Mouse (Mus musculus) neural tube, embryonic 15.5 days (tissue): ENCODE data around the gene Mllt6. TPM values are rescaled to one million over a fixed set of nuclear protein-coding genes. Genes with fewer than 3 reads are reported as not detected.

ENCODE experiments used
- ATAC-seq: fragments of 200-750 bp; cut with Nextera tagmentation; 2 replicates; pipeline ENCODE4 v1.8.0; 2017; ENCODE audit warnings: mild to moderate bottlenecking, moderate TSS enrichment, moderate library complexity; ENCODE audit not compliant: low FRiP score
- H3K27ac ChIP-seq: fragments of 300-500 bp; sonication (generic); replicated peaks from 2 replicates; pipeline ENCODE4 v1.5.1; 2015; ENCODE audit warnings: mild to moderate bottlenecking, inconsistent platforms
- H3K27me3 ChIP-seq: fragments of 300-500 bp; sonication (generic); replicated peaks from 2 replicates; pipeline ENCODE4 v1.6.1; 2015; ENCODE audit warnings: inconsistent platforms
- H3K36me3 ChIP-seq: fragments of 300-500 bp; sonication (generic); 2 replicates; pipeline ENCODE4 v1.6.1; 2015; ENCODE audit warnings: inconsistent platforms
- H3K4me1 ChIP-seq: fragments of 300-500 bp; sonication (generic); 2 replicates; pipeline ENCODE4 v1.6.1; 2015; ENCODE audit warnings: inconsistent platforms
- H3K4me2 ChIP-seq: fragments of 300-500 bp; sonication (generic); 2 replicates; pipeline ENCODE4 v1.6.1; 2015; ENCODE audit warnings: inconsistent platforms, mild to moderate bottlenecking, moderate library complexity
- H3K4me3 ChIP-seq: fragments of 300-500 bp; sonication (generic); replicated peaks from 2 replicates; pipeline ENCODE4 v1.5.1; 2015; ENCODE audit warnings: mild to moderate bottlenecking, inconsistent platforms
- H3K9ac ChIP-seq: fragments of 300-500 bp; sonication (generic); replicated peaks from 2 replicates; pipeline ENCODE4 v1.6.1; 2015; ENCODE audit warnings: mild to moderate bottlenecking, inconsistent platforms
- H3K9me3 ChIP-seq: fragments of 300-500 bp; sonication (generic); replicated peaks from 2 replicates; pipeline ENCODE4 v1.6.1; 2016; ENCODE audit warnings: inconsistent platforms
- WGBS: fragments of 180-500 bp; shearing (Covaris S2); methylation state at CpG from one replicate; pipeline ENCODE4 v1.1.7; 2015; ENCODE audit warnings: mixed read lengths; 5-methylcytosine and 5-hydroxymethylcytosine counted together
- polyA plus RNA-seq: library from polyadenylated mRNA; unstranded; fragments of >200 nt; fragmentation: Nextera tagmentation; extraction: Ambion mirVana; gene quantifications from 2 replicates; pipeline ENCODE4 v1.2.1, GENCODE M21; 2015

Mllt6 gene
- polyA plus RNA-seq, 1 experiment from 2014 or later: 3.1 TPM

DNA sequence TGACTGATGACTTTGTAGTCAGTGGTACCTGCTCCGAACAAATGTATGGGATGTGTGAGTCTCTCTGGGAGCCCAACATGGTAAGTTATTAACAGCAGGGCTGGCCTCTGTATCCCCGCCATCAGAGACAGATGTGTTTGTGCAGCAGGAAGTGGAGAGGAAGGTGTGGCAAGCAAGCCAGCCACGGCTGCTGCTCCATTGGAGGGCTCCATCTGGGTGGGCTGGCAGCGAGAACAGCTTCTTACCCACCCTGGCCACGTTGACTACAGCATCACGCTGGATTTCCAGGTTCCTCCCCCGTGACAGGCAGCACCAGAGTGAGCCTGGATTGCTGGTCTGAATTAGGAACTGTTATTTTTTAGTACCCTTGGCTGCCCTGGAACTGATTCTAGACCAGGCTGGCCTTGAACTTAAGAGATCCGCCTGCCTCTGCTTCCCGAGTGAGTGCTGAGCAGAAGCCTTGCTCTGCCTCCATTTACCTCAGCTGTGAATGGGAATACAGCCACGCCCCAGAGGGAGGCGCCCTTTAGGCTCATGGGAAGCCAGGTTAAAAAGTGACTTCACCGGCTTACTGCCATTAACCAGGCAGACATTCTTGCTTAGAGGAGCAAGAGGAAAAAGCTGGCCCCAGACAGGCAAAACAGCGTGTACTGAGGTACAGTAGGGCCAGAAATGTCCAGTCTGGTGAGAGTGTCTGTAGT lies 48.1 kb downstream of the Mllt6 start:
- Histone ChIP-seq H3K27me3 (no peaks in the 10 kb centered on the region), H3K36me3 (peaks cover 62% of the 10 kb centered on the region), H3K4me2 (no peak overlapping the region), H3K9me3 (no peaks in the 10 kb centered on the region), H3K4me3 (no peak overlapping the region), H3K9ac (no peak overlapping the region), H3K4me1 (peaks cover 5% of the 10 kb centered on the region; the same call in 1 of the 2 replicates), H3K27ac (no peak overlapping the region)
- 87% methylated on average over 13 of the region's 13 CpGs for WGBS
- ATAC-seq: no peak

DNA sequence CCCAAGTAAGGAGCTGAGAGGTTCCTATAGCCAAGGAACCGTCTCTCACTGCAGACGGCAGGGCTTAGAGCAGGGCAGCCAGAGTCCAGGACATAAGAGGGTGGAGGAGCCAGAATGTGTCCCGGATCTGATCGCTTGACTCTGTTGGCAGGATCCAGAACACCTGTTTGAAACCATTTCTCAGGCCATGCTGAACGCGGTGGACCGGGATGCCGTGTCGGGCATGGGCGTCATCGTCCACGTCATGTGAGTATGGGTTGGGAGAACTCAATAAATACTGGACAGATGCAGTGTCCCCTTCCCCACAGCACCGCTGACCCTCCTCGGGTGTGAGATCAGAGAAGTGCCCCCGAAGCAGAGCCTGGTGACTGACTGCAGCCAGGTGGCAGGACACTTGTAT lies 49.1 kb downstream of the Mllt6 start:
- H3K27ac ChIP-seq: no peak overlapping the region
- peaks cover 61% of the 10 kb centered on the region for H3K36me3 ChIP-seq
- H3K4me3 ChIP-seq: no peak overlapping the region
- H3K4me2 ChIP-seq: no peak overlapping the region
- H3K9me3 ChIP-seq: no peaks in the 10 kb centered on the region
- no peaks in the 10 kb centered on the region for H3K27me3 ChIP-seq
- ATAC-seq: no peak
- H3K4me1 ChIP-seq: peaks cover 5% of the 10 kb centered on the region; the same call in 1 of the 2 replicates
- H3K9ac ChIP-seq: no peak overlapping the region
- 93% methylated on average over 15 of the region's 15 CpGs for WGBS

DNA sequence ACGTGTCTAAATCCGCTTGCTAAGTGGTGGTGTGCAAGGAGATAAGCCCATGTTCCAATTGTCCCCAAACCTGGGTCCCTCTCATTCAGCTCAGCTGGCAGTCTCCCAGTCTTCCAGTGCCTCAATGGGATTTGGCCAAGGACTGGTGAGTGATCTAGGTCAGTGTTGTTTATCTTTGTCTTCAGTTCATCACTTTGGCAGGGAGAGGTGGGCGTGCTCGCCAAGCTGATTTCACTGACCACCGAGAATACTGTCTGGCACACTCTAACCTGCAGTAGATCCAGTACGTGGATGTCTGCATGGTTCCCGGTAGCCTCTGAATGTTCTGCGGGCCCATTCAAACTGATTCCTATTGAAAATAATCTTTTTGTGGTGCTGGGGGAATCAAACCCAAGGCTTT lies 50.7 kb downstream of the Mllt6 start:
- Histone ChIP-seq H3K4me2 (no peak overlapping the region), H3K4me1 (peaks cover 5% of the 10 kb centered on the region; the same call in 1 of the 2 replicates), H3K27ac (0 out of 2 replicates have a peak overlapping the region, but pooled peaks have one; percentile 41), H3K36me3 (peaks cover 62% of the 10 kb centered on the region), H3K4me3 (no peak overlapping the region), H3K27me3 (no peaks in the 10 kb centered on the region), H3K9ac (no peak overlapping the region), H3K9me3 (no peaks in the 10 kb centered on the region)
- WGBS: 87% methylated on average over 8 of the region's 8 CpGs
- no peak for ATAC-seq

DNA sequence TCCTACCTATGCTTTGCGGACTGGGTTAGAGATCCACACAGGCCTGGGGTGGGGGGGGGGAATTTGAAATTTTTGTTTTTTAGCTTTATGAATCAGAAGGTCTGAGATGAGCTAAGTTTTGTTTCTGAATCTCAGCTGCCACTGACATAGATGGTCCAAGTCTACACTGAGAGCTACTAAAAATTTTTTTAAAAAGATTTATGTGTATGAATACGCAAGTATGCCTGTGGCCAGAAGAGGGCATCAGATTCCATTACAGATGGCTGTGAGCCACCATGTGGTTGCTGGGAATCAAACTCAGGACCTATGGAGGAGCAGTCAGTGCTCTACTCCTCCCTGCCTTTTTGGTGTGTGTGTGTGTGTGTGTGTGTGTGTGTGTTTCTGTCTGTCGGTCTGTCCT lies 51.1 kb downstream of the Mllt6 start:
- WGBS: 95% methylated on average over 3 of the region's 3 CpGs
- H3K27me3 ChIP-seq: no peaks in the 10 kb centered on the region
- peaks cover 64% of the 10 kb centered on the region for H3K36me3 ChIP-seq
- no peak overlapping the region for H3K9ac ChIP-seq
- no peaks in the 10 kb centered on the region for H3K9me3 ChIP-seq
- no peak overlapping the region for H3K4me3 ChIP-seq
- H3K4me2 ChIP-seq: no peak overlapping the region
- peaks cover 5% of the 10 kb centered on the region; the same call in 1 of the 2 replicates for H3K4me1 ChIP-seq
- no peak overlapping the region for H3K27ac ChIP-seq
- ATAC-seq: no peak

- H3K4me3 ChIP-seq: no peak overlapping the region
- no peak overlapping the region for H3K4me2 ChIP-seq
- H3K9ac ChIP-seq: no peak overlapping the region
- no peak overlapping the region for H3K27ac ChIP-seq
- H3K36me3 ChIP-seq: peaks cover 71% of the 10 kb centered on the region
- no peaks in the 10 kb centered on the region for H3K9me3 ChIP-seq
- peaks cover 5% of the 10 kb centered on the region; the same call in 1 of the 2 replicates for H3K4me1 ChIP-seq
- no peak for ATAC-seq
- 91% methylated on average over 14 of the region's 14 CpGs for WGBS
- no peaks in the 10 kb centered on the region for H3K27me3 ChIP-seq
Observed at GRCm38 (mm10) chr11:97714784-97715760, 51.9 kb downstream of the Mllt6 start.

GRCm38 (mm10) chr11:97716021-97716420 lies 52.8 kb downstream of the Mllt6 start:
- WGBS: 91% methylated on average over 8 of the region's 8 CpGs
- Histone ChIP-seq H3K4me1 (peaks cover 5% of the 10 kb centered on the region; the same call in 1 of the 2 replicates), H3K27me3 (no peaks in the 10 kb centered on the region), H3K4me3 (no peak overlapping the region), H3K9me3 (no peaks in the 10 kb centered on the region), H3K27ac (no peak overlapping the region), H3K9ac (no peak overlapping the region), H3K36me3 (peaks cover 76% of the 10 kb centered on the region), H3K4me2 (no peak overlapping the region)
- no peak for ATAC-seq

GRCm38 (mm10) chr11:97717369-97718280 lies 54.4 kb downstream of the Mllt6 start:
- no peaks in the 10 kb centered on the region for H3K9me3 ChIP-seq
- H3K36me3 ChIP-seq: peaks cover 79% of the 10 kb centered on the region
- WGBS: 91% methylated on average over 26 of the region's 26 CpGs
- no peak overlapping the region for H3K4me2 ChIP-seq
- H3K4me1 ChIP-seq: peaks cover 5% of the 10 kb centered on the region; the same call in 1 of the 2 replicates
- no peak for ATAC-seq
- H3K4me3 ChIP-seq: no peak overlapping the region
- H3K27ac ChIP-seq: no peak overlapping the region
- H3K9ac ChIP-seq: no peak overlapping the region
- H3K27me3 ChIP-seq: no peaks in the 10 kb centered on the region

- Histone ChIP-seq H3K4me2 (no peak overlapping the region), H3K9ac (no peak overlapping the region), H3K27me3 (no peaks in the 10 kb centered on the region), H3K9me3 (no peaks in the 10 kb centered on the region), H3K27ac (no peak overlapping the region), H3K36me3 (peaks cover 81% of the 10 kb centered on the region), H3K4me1 (peaks cover 5% of the 10 kb centered on the region; the same call in 1 of the 2 replicates), H3K4me3 (no peak overlapping the region)
- 91% methylated on average over 15 of the region's 15 CpGs for WGBS
- no peak for ATAC-seq
Observed at GRCm38 (mm10) chr11:97718281-97718860, 55.2 kb downstream of the Mllt6 start.

DNA sequence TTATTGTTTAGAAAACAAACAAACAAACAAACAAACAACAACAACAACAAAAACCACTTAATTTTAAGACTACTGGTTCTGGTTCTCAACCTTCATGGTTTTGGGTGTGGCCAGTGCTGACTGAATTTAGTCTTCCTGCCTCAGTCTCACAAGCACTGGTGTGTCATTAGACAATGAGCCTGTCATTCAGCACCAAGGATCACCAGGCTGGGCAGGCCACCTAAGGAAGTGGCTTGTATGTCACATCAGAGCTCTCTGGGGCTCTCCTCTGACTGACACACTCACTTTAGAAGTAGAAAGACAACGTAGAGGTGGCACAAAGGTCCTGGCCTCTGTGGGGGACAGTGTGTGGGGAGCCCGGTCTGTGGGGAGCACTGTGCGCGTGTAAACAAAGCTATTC lies 55.8 kb downstream of the Mllt6 start:
- peaks cover 82% of the 10 kb centered on the region for H3K36me3 ChIP-seq
- ATAC-seq: no peak
- H3K4me2 ChIP-seq: no peak overlapping the region
- H3K4me1 ChIP-seq: no peaks in the 10 kb centered on the region
- no peak overlapping the region for H3K9ac ChIP-seq
- H3K9me3 ChIP-seq: no peaks in the 10 kb centered on the region
- H3K4me3 ChIP-seq: no peak overlapping the region
- 96% methylated on average over 4 of the region's 4 CpGs for WGBS
- H3K27ac ChIP-seq: no peak overlapping the region
- no peaks in the 10 kb centered on the region for H3K27me3 ChIP-seq

DNA sequence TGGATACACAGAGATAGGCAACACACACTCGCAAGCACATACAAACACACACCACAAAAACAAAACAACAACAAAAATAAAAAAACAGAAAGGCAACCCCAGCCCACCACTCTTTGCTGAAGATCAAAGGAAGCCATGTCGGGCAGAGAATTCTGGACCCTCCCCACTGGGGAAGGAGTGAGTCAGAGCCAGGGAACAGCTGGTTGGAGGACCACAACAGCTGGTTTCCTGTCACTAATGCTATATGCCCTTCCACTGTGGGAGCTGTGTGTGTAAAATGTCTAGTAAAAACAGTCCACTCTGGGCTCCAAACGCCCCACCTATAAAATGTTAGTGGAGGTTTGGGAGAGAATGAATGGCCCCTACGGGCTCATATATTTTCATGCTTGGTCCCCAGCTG lies 58.1 kb downstream of the Mllt6 start:
- no peak for ATAC-seq
- Histone ChIP-seq H3K27ac (no peak overlapping the region), H3K9me3 (no peaks in the 10 kb centered on the region), H3K4me2 (no peak overlapping the region), H3K4me1 (no peaks in the 10 kb centered on the region), H3K36me3 (peaks cover 92% of the 10 kb centered on the region), H3K9ac (no peak overlapping the region), H3K27me3 (no peaks in the 10 kb centered on the region), H3K4me3 (no peak overlapping the region)
- 89% methylated on average over 4 of the region's 4 CpGs for WGBS

GRCm38 (mm10) chr11:97723709-97724108 lies 60.5 kb downstream of the Mllt6 start:
- Histone ChIP-seq H3K36me3 (peaks cover 93% of the 10 kb centered on the region), H3K27ac (no peak overlapping the region), H3K4me2 (no peak overlapping the region), H3K4me3 (no peak overlapping the region), H3K27me3 (no peaks in the 10 kb centered on the region), H3K9me3 (no peaks in the 10 kb centered on the region), H3K9ac (no peak overlapping the region), H3K4me1 (no peaks in the 10 kb centered on the region)
- no peak for ATAC-seq
- 89% methylated on average over 7 of the region's 7 CpGs for WGBS
